Mouse (Mus musculus) heart, postnatal 25 days (tissue): ENCODE data around the gene Ube2o. TPM values are rescaled to one million over a fixed set of nuclear protein-coding genes. Genes with fewer than 3 reads are reported as not detected.

Experiments used
- DNase-seq: peaks from one replicate; pipeline ENCODE4 v3.0.0; 2022; ENCODE audit warnings: low spot score
- intact Hi-C: fragments of 180-260 bp; cut with DNase I; formaldehyde crosslinking; loops from one replicate; pipeline ENCODE4 v1.15.1; 2025
- total RNA-seq, 2 experiments: library from RNA; stranded (reverse); gene quantifications; 2 replicates each; pipeline ENCODE4 v1.2.3; 2021

Ube2o gene
- 10 to 100 TPM; 31.4 to 37.1 TPM for total RNA-seq

DNA sequence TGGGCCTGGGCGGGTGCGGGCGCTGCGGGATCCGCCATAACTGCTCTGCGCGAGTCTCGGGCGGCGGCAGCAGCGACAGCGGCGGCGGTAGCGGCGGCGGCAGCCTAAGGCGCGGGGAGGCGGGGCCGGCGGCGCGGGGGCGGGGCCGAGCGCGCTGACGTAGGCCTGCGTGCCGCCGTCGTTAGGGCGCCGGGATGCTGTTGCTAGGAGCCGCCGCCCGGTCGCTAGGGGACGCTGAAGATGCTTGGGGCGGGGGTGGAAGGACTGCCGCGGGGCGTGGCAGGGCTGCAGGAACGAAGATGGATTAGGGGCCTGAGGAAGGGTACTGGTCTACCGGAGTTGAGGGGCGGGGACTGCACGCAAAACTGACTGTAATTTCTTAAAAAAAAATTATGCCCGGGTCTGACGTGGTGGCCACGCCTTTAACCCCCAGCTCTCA lies at the start of gene Ube2o:
Gene Ube2o (minus strand): TSS at position 72 of the 439 bp plus-strand sequence.
- intact Hi-C loops: no loop called here
- DNase-seq: peak; percentile 74

DNA sequence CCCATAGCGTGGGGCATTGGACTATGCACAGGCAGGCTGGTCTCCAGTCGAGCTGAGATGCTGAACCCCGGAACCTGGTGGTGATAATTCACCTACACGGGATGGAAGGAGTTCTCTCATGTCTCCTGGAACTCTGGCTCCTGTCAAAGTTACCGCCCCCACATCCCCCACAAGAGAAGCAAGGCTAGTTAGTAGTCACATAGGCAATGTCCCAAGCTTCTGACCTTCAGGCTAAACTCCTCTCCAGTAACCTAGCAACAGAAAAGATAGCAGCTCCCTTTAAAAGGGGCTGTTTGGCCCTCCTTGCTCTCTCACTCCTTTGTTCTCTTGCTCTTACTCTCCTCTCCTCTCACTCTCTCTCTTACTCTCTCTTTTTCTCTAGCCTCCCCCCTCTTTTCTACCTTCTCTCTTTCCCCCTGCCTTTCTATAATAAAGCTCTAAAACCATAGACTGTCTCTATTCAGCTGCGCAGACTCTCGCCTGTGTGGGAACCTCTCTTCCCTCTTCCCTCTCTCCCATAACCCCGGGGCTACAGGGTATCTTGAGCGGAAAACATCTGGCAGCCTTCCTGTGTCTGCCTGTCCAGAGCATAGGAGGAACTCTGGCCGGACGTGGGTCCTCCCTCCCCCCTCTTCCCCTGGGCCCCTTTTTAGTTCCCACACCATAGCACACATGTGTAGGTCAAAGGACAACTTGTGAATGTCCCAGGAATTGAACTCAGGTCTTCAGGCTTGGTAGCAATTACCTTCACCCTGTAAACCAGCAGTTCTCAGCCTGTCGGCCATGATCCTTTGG lies 49.1 kb upstream of the Ube2o start:
- DNase-seq: no peak

DNA sequence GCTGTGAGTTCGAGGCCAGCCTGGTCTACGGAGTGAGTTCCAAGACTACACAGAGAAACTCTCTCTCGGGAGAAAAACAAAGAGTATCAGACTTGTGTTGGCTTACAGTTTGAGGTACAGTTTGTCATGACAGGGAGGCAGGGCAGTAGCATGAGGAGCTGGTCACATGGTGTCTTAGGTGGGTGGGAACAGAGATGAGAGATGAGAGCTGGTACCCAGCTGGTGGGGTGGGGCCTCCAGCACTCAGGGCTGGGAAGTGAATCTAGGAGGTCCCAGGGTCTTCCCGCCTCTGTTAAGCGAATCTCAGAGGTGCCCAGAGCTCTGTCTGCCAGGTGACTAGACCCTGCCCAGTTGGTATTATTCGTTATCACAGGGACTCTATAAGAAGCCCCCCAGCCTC lies 48.2 kb upstream of the Ube2o start:
- DNase-seq: no peak
- intact Hi-C loops: loop anchor here (1.0 to 2.0 kb wide), 3 partner anchors 27 to 129 kb away; no protein-coding TSS in a partner anchor

More for the DNA sequence above, 49.1 kb upstream of the Ube2o start:
- intact Hi-C loops: no loop called here

DNA sequence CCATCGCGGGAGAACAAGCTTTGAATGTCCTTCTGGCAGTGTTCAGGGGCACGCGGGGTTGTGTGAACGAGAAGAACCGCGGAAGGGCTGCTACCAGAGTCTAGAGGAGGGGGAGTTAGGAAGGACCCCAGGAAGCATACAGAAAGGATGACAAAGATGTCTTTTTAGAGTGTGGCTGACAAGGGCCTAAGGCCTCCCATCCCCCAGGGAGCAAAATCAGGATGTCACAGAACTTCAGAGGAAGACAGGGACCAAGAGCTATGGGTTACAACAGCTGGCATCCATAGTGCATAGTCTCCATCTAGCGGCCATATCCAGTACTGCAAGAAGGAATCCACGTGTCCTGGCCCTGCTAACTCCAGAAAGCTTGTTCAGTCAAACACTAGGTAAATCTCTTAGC lies 47.5 kb upstream of the Ube2o start:
- intact Hi-C loops: loop anchor here (1.0 to 2.0 kb wide), 4 partner anchors 26 to 128 kb away; no protein-coding TSS in a partner anchor
- DNase-seq: peak; percentile 65

DNA sequence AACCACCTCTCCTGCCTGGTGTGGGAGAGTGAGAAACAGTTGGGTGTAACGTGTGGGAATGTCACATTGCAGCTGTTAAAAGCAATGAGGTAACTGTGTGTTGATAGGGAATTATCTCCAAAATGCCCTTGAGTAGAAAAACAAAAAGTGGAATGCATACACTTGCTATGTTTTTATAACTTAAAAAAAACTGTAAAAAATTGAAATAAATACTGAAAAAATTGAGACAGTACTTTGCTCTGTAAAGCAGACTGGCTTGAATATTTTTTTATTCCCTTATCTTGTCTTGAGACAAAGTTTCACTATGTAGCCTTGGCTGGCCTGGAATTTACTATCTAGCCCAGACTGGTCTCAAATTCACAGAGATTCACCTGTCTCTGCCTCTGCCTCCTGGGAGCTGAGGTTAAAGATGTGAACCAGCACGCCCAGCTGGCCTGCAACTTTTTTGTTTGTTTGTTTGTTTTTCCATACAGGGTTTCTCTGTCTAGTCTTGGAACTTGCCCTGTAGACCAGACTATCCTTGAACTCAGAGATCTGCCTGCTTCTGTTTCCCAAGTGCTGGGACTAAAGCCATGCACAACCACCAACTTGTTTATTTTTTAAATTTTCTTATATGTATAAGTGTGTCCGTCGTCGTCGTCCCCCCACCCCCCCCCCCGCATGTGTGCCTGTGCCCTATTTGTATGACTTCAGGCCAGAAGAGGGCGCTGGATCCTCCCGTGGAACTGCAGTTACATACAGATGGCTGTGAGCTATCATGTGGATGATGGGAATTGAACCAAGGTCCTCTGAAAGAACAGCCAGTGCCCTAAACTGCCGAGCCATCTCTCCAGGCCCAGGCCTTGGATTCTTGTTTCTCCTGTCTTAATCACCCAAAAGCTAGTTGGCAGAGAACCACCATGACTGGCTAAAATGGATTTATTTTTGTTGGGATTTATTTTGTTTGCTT lies 46.1 kb upstream of the Ube2o start:
- no peak for DNase-seq
- intact Hi-C loops: loop anchor here (1.0 to 2.0 kb wide), 3 partner anchors 25 to 127 kb away; no protein-coding TSS in a partner anchor

DNA sequence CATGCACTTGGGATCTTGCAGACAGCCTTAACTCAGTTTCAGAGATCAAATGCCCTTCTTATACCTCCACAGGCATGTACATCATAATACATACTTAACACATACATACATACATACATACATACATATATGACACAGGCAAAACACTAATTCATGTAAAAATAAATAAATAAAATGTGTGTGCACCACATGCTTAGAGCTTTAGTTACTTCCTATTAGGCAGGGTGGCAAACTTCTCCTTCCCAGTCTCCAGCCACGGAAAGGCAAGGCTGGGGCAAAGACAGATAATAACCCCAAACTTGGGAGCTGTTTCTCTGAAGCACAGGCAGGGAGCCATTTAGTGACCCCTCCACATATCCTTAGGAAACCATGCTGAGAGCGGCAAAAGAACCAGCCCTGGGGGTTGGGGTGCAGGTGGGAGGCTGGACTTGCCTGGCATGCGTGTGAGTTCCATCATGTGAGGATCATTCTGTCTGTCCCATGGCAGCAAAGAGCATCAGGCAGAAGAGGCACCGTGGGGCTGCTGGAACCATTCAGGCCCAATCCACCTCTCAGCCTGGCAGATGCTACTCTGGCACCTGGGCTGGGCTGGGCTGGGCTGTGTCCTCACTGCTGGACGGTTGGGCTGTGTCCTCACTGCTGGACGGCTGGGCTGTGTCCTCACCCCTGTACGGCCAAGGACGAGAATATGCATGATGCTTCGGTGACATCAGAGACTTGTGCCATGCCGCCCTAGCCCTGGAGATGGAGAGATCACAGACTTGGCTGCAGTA lies 45.2 kb upstream of the Ube2o start, which contains the start of gene Rhbdf2:
Gene Rhbdf2 (minus strand): TSS at position 721 of the 773 bp plus-strand sequence.
- intact Hi-C loops: no loop called here
- no peak for DNase-seq

DNA sequence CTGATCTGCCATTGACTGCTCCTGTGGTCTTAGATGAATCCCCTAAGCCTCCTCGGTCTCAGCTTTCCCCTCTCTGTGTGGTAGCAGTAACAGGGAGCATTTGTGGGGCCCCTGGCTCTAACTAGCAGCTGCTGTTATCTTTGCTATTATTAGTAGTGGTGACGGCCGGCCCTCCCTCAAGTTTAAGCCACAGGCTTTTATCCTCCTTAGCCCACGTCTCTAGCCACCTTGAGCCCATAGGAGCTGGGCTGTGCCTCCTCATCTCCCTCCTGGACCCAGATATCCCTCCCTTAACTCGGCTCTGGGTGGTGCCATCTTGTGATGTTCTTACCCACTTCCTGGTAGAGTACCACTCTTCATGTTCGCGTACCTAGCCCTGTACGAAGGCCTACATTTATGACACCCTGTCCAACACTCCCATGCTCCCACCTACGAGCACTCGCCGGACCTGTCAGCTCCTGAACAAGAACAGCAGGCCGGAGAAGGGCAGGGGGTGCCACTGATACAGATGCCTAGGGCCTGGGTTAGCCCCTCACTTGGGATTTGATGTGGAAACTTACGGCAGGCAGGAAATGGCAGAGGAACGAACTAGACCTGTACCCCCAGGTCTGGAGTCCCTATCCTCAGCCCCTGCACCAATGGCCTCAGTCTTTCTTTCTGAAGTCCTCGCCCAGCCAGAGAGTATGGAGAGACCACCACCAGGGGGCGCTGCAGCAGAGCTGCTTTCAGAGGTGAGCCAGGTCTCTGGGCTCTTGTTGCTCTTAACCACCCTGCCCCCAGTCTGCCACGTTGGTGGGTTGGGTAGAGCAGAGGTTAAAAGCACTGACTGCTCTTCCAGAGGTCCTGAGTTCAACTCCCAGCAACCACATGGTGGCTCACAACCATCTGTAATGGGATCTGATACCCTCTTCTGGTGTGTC lies 44.1 kb upstream of the Ube2o start:
- no peak for DNase-seq
- intact Hi-C loops: no loop called here

DNA sequence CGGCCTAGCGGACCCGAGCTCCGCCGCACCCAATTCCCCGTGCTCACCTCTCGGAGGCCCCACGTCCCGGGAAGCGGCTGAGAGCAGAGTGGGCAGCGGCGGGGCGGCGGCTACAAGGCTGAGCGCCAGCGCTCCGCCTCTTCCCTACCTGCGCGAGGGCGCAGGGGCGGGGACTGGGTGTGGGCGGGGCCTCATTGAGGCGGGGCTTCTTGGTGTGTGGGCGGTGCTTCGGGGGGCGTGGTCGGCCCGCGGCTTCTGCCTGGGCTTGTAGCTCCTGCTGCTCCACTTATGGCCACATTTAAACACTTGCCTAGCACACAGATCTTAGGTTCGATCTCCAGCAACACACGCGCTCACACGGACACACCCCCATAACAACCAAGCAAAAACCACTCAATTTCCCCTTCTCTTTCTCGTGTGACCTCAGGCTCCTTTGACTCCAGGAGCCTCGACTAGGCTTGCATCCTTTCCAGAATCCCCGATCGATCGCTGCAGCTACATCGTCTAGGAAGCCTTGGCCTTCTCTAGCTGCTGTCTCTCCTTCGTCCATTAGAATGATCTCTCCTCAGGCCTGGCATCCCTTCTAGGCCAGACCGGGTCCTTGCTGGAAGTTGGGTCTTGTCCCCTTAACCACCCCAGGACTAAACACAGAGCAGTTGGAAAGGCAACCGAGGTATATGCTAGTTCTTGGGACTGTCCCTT lies 43.0 kb upstream of the Ube2o start:
- intact Hi-C loops: no loop called here
- DNase-seq: peak; percentile 75

DNA sequence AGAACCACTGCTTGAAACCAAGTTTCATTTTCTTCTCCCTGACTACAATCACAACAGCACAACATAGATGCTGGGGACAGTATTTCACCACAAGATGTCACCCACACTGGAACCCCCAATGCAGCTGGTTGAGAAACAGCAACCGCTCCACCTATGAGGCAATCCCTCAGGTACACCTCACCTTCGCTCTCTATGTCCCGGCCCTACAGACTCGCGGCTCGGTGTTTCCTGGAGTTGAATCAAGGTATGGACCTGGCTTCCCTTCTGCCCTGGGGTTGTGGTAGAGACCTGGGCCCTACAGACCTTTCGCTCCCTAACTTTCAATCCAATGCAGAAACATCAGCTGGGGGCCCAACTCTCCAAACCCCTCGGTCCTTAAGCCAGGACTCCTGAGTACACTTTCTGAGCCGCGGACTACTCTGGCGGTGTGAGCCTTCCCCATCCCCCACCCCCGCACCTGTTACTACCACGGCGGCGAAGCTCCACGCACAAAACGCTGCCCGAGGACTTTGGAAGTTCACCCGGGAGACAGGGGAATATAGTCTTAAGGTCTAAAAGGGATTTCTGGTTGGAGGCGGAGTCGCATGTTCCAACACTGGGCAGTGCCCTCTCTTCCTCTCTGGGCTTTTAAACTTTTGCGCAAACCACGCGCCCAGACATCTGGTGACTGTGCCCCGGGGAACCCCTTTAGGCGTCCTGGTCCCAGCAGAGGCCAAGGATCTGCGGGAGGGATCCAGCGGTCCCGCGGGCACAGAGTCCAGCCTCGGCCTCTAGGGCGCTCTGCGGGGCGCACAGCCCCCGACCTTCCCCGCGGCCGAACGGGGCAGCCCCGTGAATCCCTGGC lies 42.3 kb upstream of the Ube2o start:
- no peak for DNase-seq
- intact Hi-C loops: no loop called here

DNA sequence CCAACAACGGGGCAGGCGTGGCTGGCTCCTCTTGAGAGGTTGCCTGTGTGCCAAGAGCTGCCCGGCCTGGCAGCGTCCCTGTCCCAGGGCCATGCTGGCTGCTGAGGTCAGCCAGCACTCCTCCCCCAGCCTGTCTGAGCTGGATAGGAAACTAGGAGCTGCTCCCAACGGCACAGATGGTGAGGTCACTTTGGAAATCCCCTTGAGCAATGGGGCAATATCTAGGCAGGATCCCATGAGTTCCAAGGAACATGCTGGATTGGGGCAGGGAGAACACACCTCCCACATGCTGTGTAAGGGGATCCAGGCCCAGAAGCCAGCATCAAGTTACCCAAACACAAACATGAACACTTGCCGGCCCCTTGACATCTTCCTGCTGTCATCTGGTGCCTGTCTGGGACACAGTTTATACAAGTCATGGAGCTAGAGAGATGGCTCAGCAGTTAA lies 40.0 kb upstream of the Ube2o start:
- intact Hi-C loops: no loop called here
- peak; percentile 86 for DNase-seq

DNA sequence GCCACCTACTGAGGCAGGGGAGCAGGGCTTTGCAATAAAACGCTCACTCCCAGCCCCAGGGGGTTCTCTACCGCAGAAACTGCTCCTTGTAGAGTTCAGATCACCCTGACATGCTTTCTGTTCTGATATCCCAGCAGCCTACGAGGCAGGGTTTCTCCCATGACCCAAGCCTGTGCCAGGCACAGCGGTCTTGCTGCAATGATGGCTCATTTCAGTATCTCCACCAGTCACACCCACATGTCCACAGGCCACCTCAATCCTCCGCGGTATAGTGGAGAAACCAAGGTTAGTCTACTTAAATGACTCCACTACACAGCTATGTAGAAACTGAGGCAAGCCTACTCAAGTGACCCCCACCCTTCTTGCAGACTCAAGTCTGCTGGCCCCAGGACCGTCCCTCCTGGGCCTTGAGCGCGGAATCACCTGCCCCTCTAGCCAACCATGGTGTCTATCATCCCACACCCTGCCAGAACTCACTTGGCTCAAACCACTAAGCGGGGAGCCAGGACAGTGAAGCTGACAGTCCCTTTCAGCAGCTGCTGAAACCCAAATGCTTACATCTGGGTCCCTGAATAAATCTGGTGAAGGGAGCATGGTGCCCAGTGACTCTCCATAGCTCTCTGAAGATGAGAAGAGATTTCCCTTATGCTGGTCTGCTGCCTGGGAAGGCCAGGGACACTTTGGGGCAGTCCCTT lies 39.5 kb upstream of the Ube2o start:
- no peak for DNase-seq
- intact Hi-C loops: no loop called here

DNA sequence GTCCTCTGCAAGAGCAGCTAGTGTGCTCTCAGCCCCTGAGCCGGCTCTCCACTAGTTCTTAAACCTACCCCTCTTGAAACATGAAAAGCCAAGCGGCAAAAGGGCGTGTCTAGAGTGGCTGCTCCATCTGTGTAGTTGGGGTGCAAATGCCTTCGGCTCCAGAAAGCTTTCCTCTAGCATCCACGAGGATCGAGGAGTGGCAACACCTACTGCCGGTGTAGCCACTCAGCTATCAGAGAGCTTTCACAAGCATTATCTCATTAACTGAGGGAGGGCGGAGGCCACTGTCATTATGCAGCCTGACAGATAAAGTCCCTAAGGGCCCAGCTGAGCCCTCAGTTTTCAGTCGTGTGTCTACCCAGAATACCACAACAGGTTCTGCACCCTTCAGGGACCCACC lies 38.8 kb upstream of the Ube2o start:
- DNase-seq: no peak
- intact Hi-C loops: no loop called here

DNA sequence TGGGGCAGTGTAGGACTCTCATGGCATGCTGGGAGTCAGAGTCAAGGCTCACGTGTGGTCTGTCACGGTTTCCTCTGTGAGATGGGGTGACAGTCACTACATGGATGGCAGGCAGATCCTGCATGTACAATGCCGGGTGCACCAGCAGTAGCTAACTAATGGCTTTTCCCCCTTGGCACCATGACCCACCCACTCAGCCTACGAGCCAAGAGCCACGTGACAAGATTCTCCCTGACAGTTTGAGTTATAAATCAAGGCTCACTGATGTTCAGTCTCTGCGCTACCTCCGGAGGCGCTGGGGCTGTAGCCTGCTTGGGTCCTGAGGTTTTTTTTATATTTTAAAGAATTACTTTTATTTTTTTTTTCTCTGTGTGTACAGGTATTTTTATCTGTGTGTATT lies 38.3 kb upstream of the Ube2o start:
- DNase-seq: no peak
- intact Hi-C loops: no loop called here

DNA sequence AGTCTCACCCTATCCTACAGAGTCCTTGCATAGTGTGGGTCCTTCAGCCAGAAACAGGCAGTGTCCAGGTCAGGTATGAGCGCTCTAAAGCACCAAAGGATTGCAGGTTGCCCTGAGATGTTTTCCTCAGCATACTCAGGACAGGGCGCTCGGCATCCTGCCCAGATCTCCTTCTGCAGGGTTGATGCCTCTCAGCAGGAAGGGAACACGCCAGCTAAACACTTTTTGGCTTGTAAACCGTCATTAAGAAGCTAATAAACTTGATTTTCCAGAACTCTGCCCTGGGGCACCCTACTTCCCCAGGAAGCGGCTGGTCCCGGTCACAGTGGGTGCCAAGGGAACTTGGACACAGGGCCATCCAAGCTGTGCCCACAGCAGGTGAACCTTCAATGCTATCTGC lies 37.9 kb upstream of the Ube2o start:
- intact Hi-C loops: no loop called here

DNA sequence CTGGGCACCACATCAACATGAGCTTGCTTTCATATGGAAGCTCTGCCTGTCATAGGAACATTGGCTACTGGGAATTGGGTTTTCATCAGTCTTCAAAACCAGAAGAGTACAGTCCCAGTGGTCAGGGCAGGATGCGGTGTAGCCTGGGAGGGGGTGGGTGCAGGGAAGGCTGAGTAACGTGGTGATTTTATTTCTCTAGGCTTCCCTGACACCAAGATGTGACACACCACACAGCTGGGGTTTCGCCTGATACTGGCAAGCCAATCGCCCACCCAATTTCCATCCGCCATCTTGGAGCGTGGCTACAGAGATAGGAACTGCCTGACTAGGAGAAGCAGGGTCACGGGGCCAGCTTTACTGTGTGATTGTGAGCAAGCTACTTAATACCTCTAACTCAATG lies 37.4 kb upstream of the Ube2o start:
- no peak for DNase-seq
- intact Hi-C loops: no loop called here

More for the DNA sequence above, 37.9 kb upstream of the Ube2o start:
- no peak for DNase-seq

DNA sequence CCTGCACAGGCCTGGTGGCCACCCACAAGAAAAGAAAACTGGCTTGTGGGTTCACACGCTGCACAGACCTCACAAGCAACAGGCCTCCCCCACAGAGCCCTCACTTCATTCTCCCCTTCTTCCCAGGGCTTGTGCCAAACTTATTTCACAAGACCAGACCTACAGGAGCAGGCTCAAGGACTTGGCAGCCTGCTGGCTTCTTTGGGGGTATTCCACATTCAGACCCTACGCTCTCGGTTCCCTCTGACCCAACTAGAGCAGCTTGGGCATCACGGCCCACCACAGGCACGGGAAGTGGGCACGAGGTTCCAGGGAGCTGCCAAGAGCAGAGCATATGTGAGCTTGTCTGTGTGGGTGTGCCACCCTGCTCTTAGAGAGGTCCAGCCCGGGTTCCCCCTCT lies 36.4 kb upstream of the Ube2o start:
- intact Hi-C loops: no loop called here
- no peak for DNase-seq
